Mouse (Mus musculus): Measurements from ENCODE around the gene Ppp1r14d.

Ppp1r14d gene

GRCm38 (mm10) chr2:119229775-119230704 lies at the start of gene Ppp1r14d:
Ppp1r14d (minus strand) TSS chr2:119229906.
- no peak for DNase-seq (ENCODE audit: low spot score)

DNA sequence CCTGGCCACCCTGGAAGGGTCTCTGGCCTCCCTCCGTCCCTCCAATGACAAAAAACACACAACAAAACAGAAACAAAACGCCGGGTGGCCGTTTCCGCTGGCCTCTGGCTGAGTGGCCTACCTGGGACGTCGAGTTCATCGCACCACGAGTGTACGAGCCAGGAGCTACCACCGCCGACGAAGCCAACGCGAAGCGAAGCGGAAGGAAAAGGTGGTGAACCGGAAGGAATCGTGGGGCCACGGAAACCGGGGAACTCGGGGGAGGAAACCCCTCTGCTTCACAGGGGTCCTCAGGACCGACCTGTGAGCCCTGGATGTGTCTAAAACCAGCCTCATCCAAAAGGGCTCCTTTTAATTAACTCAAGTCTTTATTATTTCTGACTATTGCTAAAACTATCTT lies 48.1 kb upstream of the Ppp1r14d start:
- DNase-seq (ENCODE audit: low spot score), result no peak

DNA sequence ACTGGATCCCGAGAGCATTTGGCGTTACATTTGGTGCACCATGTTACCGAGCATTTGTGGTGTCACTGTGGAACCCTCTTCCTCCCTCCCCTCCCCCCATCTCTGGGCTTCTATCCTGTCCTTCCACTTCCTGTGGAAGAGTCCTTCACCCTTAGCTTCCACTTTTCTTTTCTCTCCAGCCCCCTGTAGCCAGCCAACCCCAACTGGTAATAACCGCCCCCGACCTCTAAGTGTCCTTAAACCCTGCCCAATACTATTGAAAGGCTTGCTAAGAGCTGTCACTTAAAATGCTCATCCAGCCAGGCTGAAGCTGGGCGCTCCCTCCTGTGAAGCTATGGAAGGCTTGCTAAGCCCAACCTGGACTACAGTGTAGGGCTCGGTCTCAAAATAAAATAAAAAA lies 47.2 kb upstream of the Ppp1r14d start:
- DNase-seq (ENCODE audit: low spot score), result no peak

GRCm38 (mm10) chr2:119274126-119274525 lies 44.4 kb upstream of the Ppp1r14d start:
- no peak for DNase-seq (ENCODE audit: low spot score)

GRCm38 (mm10) chr2:119270643-119271331 lies 41.1 kb upstream of the Ppp1r14d start, which contains the start of gene Rhov:
Rhov (minus strand) TSS chr2:119271272.
- peak; percentile 85 for DNase-seq (ENCODE audit: low spot score)

GRCm38 (mm10) chr2:119270286-119270642 lies 40.6 kb upstream of the Ppp1r14d start:
- DNase-seq (ENCODE audit: low spot score), result no peak

DNA sequence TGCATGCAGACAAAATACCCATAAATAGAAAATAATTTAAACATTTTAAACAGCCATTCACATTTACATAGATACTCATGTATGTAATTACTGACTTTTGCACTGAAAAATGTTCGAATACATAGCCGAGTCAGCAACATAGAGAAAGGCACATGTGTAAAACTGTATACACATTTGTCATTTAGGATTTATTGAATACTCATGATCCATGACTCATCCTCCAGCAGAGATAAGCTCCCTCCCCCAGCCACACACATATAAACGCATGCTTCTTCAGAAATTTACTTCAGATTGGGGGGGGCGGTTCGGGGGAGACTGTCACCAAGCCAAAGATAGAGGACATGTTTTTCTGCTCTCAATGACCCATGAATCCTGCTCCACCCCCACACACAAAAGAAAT lies 34.1 kb upstream of the Ppp1r14d start:
- no peak for DNase-seq (ENCODE audit: low spot score)

GRCm38 (mm10) chr2:119262978-119263377 lies 33.3 kb upstream of the Ppp1r14d start:
- DNase-seq (ENCODE audit: low spot score), result peak; percentile 33

DNA sequence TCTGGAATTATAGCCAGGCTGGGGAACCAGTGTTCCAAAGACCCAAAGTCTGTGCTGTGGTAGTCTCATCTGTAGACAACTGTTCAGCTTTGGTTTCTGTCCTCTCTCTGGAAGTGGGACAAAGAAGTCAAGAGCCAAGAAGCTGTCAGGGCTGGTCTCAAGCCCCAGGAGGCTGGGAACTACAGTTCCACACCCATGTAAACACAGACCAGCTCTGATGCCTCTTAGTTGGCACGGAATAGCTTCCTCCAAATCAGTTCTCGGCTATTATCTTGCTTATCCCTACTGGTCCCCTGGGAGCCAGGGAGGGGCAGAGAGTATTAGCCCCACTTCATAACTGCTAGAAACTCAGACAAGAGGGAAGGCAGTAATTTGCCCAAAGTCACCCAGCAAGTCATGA lies 31.6 kb upstream of the Ppp1r14d start:
- DNase-seq (ENCODE audit: low spot score), result no peak

DNA sequence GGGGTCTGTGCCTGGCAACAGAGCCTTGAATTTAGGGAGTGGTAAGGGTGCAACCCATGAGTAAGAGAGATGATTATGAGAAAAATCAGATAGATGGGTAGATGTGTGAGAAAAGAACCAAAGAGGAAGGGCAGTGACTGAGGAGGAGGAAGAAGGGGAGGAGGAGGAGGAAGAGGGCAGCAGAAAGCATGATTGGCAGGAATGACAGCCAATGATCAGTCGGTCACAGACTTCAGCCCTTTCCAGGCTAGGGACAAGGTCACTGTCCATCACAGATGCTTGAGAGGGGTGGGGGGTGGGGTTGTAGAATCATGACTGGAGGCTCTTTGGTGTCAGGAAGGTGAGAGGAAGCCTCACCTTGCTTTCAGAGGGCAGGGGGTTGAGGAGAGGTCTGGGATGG lies 30.8 kb upstream of the Ppp1r14d start:
- DNase-seq (ENCODE audit: low spot score), result no peak

DNA sequence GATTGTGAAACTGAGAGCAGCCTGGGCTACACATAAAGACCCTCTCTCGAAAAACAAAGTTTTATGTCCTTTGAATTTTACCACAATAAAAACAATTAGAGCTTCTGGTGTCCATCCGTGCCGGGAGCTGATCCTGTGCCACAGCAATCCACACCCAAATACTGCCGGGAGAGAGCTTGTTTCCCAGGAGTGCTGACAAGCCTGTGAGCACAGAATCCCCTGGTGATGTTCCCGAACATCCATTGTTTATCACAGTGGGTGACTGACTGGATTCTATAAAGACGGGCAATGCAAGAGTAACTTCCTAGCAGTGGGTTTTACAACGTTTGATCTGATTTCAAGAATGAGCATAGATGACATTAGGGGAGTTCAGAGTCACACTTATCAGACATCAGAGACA lies 25.3 kb upstream of the Ppp1r14d start:
- DNase-seq (ENCODE audit: low spot score), result no peak

DNA sequence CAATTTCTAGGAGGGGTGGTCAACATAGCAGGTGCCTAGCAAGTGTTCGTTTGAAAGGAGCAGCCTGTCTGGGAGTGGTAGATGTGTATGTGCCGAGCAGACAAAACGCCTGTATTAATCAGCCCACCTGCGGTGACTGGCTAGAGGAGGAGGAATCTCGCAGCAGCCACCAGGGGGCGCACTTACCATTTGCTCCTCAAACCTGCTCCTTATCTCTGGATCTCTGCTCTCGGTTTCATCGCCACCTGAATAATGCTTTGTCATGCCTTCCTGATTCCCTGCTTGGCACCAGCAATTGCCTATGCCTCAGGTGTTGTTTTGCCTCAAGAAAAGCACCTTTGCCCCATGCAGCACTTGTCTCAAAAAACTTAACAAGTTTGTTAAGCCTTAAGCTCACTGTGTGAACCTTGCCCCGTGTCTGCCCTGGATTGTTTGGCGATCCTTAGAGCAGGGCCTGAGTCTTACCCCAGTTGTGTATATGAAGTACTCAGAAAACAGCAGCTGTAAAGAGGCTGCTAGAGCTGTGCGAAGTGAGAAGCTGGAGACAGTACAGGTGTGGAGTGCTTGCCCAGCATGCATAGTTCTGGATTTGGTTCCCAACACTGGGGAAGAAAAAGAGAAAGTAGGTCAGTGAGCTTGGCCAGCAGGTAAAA lies 21.2 kb upstream of the Ppp1r14d start:
- peak; percentile 93 for DNase-seq (ENCODE audit: low spot score)

DNA sequence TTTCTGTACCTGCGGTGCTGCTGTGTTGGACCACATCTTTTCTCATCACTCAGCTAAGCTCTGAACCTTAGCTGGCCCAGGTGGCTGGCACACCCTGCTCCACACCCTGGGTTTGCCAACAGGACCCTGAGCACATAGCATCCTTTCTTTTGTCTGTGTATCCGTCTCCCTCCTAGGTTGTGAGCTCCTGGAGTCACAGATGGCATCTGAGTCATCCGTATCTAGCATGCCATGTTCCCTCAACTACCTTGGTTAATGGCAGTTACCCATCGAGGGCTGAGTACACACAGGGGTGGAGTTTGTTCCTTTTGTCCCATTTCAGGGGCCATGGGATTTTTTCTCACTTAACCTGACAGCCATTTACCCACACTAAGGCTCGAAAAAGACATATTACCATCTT lies 20.7 kb upstream of the Ppp1r14d start:
- DNase-seq (ENCODE audit: low spot score), result no peak

GRCm38 (mm10) chr2:119249592-119250061 lies 19.9 kb upstream of the Ppp1r14d start:
- no peak for DNase-seq (ENCODE audit: low spot score)

- DNase-seq (ENCODE audit: low spot score), result no peak
Measured at GRCm38 (mm10) chr2:119247904-119248303, 18.2 kb upstream of the Ppp1r14d start.

DNA sequence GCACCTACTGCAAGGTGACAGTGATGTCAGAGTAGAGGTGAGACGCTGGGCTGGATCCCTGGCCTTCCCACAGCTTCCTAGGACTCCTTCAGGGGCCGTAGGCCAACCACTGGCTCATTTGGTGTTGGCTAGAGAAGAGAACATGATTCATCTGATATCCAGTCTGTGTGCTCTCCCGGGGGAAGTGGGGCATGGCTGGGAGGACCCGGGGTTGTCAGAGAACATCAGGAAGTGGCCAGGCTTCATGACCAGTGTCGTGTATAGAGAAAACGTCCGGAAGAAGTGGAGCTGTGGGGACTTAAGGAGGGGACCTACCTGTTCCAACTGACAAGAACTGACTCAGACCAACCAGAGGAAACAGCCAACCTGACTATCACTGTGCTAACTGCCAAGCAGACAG lies 15.5 kb upstream of the Ppp1r14d start:
- DNase-seq (ENCODE audit: low spot score), result no peak

DNA sequence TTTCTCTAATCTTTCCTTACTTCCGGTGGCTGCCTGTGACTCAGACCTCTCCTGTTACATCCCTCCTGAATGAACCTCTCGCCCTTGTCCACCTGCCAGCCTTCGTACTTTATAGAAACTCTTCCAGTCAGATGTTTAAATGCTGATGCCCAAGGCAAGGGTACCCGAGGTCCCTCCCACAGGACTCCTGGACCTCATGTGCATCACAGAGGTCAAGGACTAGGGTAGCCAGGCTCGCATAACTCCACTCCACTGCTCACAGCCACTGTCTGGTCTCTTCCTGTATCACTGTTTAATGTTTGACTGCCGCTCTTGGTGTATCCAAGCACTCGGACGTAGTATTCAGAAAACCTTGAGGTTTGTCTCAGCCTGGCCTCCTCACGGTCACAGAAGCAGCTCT lies 12.8 kb upstream of the Ppp1r14d start:
- no peak for DNase-seq (ENCODE audit: low spot score)

DNA sequence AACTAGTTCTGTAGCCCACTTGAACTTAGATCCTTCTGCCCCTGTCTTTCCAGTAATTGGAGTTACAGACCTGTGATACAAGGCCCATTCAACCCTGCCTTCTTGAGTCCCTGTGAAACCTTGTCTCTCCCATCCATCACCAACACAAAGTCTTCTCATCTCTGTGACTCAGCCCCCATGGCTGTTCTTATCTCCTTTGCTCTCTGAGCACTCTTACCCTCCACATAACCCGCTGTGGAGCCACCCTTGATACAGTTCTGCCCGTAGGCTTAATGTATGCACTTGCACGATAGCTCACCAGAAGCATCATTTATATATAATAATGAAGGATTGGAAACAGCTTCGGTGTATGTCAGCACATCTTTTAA lies 11.1 kb upstream of the Ppp1r14d start:
- DNase-seq (ENCODE audit: low spot score), result no peak

DNA sequence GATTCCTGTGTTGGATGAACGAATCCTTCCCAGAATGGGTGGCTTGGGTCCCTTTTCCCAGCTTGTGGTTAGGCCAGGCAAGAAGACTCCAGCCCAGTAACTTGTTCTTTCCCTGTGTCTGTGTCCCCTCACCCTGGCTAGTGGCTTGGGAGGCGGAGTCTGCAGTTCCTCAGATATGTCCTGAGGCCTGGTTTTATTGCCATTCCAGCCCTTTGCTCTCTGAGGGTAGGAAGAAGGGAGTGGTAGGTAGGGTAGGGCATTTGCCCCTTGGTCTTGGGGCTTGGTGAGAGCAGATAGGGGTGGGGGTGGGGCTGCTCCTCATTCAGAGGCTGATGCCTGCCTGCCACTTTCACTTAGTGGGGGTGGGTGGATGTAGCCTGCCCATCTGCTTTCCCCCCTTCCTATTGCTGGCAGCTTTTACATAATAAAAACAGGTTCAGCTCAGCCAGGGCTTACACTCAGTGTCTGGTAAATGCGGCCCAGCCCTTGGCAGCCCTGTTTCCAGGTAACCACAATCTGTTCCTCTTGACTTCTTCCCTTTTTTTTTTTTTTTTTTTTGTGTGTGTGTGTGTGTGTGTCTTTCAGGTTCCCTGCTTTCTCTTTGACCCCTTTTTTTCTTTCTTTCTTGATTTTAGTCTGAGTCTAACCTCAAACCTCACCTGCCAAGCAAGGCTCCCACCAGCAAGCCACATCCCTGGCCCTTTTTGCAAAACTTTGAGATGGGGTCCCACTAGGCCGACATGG lies 10.5 kb upstream of the Ppp1r14d start:
- no peak for DNase-seq (ENCODE audit: low spot score)

DNA sequence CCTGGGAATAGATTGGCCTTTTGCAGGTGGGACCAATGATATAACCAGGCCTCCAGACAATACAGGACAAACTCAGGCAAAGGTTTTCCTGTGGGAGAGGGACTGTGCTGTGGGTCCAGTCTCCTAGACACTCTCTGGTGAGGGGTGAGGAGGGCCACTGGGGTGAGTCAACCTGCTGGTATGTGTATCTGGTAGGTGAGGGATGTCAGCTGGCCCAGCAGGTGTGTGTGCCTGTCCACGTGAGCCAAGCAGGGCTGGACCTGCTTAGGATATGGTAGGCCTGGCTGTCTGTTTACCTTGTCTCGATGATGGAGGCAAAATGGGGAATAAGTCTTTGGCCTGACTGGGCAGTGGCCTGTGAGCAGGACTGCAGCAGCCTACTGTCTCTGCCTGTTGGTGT lies 9.0 kb upstream of the Ppp1r14d start:
- DNase-seq (ENCODE audit: low spot score), result no peak

DNA sequence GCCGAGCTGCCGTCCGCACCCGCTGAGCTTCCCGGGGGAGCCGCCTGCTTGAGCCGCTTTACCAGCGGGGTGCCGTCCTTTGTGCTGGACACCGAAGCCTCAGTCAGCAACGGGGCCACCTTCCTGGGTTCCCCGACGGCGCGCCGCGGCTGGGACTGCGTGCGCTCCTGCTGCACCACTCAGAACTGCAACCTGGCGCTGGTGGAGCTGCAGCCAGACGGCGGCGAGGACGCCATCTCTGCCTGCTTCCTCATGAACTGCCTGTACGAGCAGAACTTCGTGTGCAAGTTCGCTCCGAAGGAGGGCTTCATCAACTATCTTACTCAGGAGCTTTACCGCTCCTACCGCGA lies 8.1 kb upstream of the Ppp1r14d start:
- peak; percentile 32 for DNase-seq (ENCODE audit: low spot score)

GRCm38 (mm10) chr2:119237210-119237870 lies 7.6 kb upstream of the Ppp1r14d start, which contains the start of gene Spint1:
Spint1 (plus strand) TSS chr2:119237362.
- peak; percentile 23 for DNase-seq (ENCODE audit: low spot score)
